Mouse (Mus musculus) frontal cortex, postnatal 36 days (tissue): Measurements from ENCODE around the gene Sbk1.
A peak's percentile ranks its signal among the peaks of the same experiment; 100 is the strongest.
"Not testable (repeated sequence)": the region's sequence is repeated elsewhere in the genome, so short reads cannot be mapped to it uniquely, and the experiment has no call there.

Experiments used
- DNase-seq, 2 experiments: peaks; one replicate each; pipeline ENCODE4 v3.0.0; 2022; ENCODE audit warnings: low spot score in 2 of 2

The Sbk1 gene

DNA sequence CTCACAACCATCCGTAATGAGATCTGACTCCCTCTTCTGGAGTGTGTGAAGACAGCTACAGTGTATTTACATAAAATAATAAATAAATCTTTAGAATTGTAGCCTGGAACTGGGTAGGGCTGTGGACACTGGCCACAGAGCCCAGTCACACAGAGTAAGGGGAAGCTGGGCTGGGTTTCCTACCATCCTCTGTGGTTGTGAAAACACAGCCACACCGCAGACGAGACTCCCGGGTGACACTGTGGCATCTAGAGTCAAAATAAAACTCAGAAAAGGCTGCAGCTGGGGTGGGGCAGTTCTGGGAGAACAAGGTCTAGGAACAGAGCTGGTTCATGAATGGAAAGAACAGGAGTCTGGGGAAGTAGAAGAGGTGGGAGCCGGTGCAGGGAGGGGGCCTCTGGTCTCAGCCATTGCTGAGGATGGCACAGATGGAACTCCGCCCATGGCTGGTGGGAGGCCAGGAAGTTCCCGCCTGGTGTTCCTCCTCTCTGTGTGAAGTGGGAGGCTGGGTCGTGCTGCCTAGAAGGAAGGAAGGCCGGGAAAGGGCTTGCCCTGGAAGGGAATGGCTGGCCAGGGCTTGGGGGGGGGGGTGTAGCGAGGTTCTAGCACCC, 15.2 kb downstream of the Sbk1 start:
- peak; percentile 61 to 74 for DNase-seq

- DNase-seq: no peak
These were observed 15.7 kb downstream of the Sbk1 start for GRCm38 (mm10) chr7:126288104-126288497.

DNA sequence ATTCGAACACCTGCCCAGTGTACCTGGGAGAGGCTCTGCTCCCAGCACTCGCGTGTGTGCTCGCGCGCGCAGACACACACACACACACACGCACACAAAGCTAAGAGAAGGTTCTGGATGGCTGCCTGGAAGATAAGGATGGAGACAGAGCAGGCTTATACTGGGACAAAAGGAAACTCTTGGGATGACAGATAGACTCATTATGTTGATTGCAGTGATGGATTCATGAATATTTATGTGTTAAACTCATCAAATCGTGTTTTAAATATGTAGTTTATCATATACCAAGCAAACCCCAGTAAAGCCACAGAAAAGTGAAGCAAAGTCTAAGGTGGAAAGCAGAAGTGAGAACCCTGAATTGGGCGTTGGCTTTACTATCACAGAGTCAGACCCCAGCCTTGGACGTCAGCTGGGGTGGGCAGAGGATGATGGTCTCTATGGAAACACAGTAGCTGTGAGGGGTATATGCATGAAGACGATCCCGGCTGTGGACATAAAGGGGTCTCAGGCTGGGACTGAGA, 16.2 kb downstream of the Sbk1 start:
- no peak for DNase-seq

GRCm38 (mm10) chr7:126289371-126289770, 17.0 kb downstream of the Sbk1 start:
- no peak for DNase-seq

- DNase-seq: no peak
These were observed 17.5 kb downstream of the Sbk1 start for GRCm38 (mm10) chr7:126289956-126290355.

DNA sequence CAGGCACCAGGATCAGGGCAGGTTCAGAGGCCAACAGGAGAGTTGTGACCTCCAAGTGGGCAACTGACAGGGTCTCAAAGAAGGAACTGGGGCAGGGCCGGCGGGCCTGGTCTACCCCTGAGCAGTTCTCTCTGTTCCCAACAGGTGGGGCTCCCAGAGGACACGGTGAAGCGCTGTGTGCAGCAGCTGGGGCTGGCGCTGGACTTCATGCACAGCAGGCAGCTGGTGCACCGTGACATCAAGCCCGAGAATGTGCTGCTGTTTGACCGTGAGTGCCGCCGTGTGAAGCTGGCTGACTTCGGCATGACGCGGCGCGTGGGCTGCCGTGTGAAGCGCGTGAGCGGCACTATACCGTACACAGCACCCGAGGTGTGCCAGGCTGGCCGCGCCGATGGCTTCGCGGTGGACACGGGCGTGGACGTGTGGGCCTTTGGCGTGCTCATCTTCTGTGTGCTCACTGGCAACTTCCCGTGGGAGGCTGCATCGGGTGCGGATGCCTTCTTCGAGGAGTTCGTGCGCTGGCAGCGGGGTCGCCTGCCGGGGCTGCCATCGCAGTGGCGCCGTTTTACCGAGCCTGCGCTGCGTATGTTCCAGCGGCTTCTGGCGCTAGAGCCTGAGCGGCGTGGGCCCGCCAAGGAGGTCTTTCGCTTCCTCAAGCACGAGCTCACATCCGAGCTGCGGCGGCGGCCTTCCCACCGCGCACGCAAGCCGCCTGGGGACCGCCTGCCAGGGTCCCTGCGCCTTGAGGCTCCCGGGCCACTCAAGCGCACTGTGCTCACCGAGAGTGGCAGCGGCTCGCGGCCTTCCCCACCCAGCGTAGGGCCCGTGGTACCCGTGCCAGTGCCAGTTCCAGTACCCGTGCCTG, 19.5 kb downstream of the Sbk1 start:
- DNase-seq: no peak

- DNase-seq: no peak
These were observed 20.7 kb downstream of the Sbk1 start for GRCm38 (mm10) chr7:126293091-126293490.

- no peak for DNase-seq
These were observed 25.4 kb downstream of the Sbk1 start for GRCm38 (mm10) chr7:126297579-126298460.

- no peak for DNase-seq
These were observed 26.4 kb downstream of the Sbk1 start for GRCm38 (mm10) chr7:126298856-126299255.

GRCm38 (mm10) chr7:126301831-126302230, 29.4 kb downstream of the Sbk1 start:
- DNase-seq: not testable (repeated sequence)

GRCm38 (mm10) chr7:126311822-126312221, 39.4 kb downstream of the Sbk1 start:
- no peak for DNase-seq

DNA sequence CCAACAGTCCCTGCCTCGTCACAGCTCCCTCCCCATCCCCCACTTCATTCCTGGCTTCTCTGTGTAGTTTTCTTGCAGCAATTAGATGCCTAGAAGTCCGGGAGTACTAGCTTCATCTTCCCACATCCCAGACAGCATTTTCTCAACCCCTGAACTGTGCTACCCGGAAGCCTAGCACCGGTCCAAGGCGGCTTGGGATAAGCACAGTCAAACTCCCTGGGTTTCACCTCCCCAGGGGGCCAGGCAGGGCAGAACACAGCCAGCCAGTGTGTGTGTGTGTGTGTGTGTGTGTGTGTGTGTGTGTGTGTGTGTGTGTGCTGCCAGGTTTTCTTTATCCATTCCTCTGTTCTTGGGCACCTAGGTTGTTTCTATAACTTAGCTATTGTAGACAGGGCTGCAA, 40.9 kb downstream of the Sbk1 start:
- no peak for DNase-seq

DNA sequence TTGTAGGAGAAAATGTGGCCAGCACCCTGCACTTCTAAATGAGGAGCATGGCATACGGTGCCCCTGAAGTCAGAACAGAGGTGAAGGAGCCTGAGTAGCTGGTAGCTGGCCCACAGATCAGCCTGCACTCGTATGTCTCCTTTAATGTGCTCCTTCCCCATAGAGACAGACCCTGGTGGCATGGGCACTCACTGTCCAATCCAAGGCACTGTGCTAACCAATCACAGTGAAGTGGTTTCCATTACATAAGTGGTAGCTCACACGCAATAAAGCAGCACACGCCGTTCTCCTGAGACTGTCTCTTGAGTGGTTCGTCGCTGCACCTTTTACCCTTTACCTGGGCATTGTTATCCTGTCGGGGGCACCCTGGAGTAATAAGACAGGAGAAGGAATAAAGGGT, 41.9 kb downstream of the Sbk1 start:
- DNase-seq: no peak

- DNase-seq: peak; percentile 78 to 88
These were observed 51.3 kb downstream of the Sbk1 start for GRCm38 (mm10) chr7:126323729-126324128.

GRCm38 (mm10) chr7:126324791-126325190, 52.4 kb downstream of the Sbk1 start:
- no peak for DNase-seq

DNA sequence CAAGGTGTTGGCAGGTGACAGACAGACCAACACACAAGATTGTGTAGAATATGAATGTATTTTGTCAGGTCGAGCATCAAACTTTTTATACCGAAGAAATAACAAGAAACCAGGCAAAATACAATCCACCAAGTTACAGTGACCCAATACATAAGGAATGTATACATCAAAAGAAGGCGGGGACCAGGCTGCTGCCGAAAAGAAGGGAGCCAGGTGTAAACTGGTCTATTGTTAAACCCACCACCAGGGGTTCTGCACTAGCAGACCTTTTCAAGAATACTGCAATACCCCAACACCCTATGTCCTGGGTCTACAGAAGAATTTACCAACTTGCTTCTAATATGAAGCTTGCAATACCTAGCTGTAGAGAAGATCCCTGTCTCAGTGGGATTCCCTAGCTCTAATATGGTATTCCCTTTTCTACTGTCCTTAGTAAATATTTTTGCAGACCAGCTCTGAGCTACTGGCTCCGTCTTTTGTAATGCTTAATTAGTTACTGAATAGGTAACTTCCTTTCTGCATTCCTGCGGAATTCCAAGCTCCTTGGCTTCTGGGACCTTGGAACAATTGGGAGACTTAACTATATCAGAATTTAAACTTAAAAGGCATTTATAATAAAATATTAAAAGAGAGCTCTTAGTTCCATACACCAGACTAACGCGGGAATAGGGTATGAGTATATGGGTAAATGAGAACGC, 53.3 kb downstream of the Sbk1 start:
- DNase-seq: not testable (repeated sequence)

GRCm38 (mm10) chr7:126328848-126329247, 56.4 kb downstream of the Sbk1 start:
- not testable (repeated sequence) for DNase-seq

DNA sequence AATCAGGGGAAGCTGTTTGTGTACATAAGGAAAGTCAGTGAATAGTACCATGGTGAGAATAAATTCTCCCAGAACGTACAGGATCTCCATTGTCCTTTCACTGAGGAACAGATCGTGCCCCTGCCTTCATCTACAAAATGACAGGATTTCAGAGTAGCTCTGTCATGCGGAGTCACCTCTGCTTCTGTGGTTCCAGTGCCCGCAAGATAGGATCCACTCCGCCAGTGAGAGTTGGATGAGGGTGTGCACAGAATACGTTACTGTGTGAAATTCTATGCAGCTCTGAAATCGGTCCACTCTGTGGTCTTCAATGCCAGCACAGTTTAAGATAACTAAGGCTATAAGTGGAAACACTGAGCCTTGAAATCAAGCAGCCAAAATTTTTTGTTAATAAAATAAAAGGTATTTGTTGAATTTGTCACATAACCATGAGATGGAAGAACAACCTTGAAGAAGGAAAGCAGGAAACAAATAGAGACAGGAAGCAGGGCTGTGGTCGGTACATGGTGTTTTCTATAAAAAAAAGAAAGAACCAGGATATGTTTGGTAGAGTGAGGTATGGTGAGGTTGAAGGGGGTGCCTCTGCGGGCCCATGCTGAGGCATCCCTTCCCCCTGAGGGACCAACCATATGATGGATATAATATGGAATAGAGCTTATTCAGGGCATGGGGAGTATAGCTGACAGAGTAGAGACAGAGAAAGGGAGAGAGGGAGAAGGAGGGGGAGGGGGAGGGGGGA, 57.7 kb downstream of the Sbk1 start:
- no peak for DNase-seq

GRCm38 (mm10) chr7:126330693-126331092, 58.3 kb downstream of the Sbk1 start:
- no peak for DNase-seq

- DNase-seq: no peak
These were observed 60.3 kb downstream of the Sbk1 start for GRCm38 (mm10) chr7:126332691-126333090.

DNA sequence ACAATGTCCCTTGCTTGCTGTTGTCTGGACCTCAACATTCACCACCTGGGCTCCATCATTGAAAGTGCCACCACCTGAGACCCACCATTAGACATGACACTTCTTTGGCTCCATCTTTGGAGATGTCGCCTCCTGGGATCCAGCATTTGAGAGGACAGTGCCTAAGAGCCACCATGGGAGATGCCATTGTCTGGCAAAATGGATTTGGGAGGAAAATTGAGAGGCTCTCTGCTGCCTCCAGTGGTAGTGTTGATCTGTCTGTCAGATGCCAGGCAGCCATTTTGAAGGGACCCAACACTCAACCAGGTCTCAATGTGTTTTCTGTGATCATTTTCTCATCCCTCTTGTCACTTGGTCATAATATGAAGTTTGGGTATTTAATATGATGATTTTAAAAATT, 63.1 kb downstream of the Sbk1 start:
- no peak for DNase-seq
